Mouse (Mus musculus) c-Kit-positive CD71-negative TER-119-negative erythroid progenitor cells, embryonic 14.5 days (primary cell): ENCODE results near the gene Krba1.

Experiments
- DNase-seq: peaks from one replicate; pipeline ENCODE4 v3.0.0-alpha.2; 2013; ENCODE audit warnings: low read depth

Gene Krba1

DNA sequence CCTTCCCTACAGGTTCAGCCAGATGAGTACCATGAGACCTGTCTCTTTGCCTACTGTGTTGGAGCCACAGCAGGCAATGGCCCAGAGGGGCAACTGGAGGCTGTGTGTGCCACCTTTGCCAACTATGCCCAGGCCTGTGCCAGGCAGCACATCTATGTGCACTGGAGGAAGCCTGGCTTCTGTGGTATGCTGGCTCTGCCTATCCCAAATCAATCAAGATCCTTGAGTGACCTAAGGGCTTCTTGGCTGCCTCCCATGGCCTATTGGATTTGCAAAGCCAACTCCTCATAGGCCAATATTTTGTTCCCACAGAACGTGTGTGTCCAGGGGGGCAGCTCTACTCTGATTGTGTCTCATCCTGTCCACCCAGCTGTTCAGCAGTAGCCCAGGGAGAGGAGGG, 56.8 kb downstream of the Krba1 start:
- no peak for DNase-seq

DNA sequence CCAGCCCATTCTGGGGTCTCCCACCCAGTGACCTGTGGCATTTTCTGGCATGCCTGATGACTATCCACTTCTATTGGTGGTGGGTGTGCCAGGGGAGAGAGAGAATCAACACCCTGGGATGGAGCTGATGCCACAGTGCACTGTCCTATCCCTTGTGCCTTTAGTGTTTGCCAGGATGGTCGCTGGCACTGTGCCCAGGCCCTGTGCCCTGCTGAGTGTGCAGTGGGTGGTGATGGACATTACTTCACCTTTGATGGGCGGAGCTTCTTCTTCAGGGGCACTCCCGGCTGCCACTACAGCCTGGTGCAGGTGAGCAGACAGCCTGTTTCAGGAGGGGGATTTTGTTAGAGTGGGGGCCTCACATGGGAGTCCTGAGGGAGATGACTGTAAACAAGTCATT, 57.4 kb downstream of the Krba1 start:
- DNase-seq = no peak

DNA sequence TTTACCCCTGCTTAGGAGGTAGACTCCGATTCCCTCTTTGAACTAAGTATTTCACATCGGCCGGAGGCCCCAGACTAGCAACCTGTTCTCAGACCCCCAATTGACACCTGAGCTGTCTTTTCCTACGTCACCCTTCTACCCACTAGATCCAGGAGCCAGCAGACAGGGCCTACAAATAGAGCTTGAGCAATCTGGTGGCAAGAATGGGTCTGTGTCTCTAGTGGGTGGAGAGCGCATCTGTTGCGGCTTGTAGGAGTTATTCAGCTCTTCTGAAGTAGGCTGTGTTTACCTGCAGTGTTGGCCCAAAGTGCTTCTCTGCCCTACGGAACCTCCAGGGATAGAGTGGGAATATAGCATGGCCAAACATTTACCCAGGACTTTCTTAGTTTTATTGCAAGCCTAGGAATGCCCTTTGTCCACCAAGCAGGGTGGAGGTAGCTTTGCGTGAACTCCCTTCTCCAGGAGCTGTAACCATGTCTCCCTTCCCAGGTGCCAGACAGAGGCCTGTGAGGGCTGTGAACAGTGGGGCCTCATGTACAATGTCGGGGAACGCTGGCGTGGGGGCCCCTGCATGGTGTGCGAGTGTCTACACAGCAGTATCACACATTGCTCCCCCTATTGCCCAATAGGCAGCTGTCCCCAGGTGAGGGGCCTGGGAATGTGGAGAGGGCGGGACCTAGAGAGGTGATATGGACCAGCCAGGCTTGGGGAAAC, 69.7 kb downstream of the Krba1 start:
- DNase-seq = no peak

DNA sequence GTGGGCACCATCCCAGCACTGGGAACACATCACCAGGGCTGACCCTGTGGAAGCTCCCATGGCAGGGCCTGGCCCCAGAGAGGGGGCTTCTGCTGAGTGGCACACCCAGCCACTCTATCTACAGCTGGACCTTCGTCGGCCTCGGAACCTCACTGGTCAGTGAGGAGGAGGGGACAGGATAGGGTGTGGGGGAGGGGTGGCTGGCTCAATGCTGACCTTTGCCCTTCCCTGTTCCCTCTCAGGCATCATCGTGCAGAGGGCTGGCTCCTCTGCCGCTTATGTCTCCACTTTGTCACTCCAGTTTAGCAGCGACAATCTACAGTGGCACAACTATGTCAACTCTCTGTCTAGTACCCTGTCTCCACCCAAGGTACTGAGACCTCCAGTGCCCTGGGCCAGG, 71.3 kb downstream of the Krba1 start:
- DNase-seq = no peak

DNA sequence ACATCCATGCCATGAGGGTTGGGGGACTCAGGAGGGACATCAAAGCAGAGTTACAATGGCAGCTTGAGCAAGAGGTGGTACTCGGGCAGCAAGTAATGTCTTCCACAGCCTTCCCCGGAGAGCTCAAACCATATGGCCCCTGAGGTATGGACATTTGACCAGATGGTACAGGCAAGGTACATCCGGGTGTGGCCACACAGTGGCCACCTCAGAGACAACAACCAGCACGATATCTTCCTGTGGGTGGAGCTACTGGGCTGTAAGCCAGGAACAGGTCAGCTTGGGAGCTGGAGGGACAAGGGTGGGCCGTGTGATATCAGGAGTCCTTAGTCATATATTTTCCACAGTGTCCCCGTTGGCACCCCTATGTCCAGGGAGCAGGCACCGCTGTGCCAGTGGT, 72.1 kb downstream of the Krba1 start:
- DNase-seq = no peak
